Mouse (Mus musculus): Measurements from ENCODE around the gene 2410004P03Rik. TPM values are rescaled to one million over a fixed set of nuclear protein-coding genes. Genes with fewer than 3 reads are reported as not detected.

2410004P03Rik gene
- total RNA-seq, 2 experiments from 2014 or later: not detected

Other genes starting within 250 kb of the 2410004P03Rik start
- 10 to 100 TPM; 43.7 to 54.7 TPM for gene Greb1, start 210.8 kb downstream of the 2410004P03Rik start, total RNA-seq (2021)
- 10 to 100 TPM; 39.5 to 41.5 TPM for gene E2f6, start 200.8 kb downstream of the 2410004P03Rik start, total RNA-seq (2021)
- 10 to 100 TPM; 71.8 to 77.7 TPM for gene Rock2, start 116.8 kb downstream of the 2410004P03Rik start, total RNA-seq (2021)
- 10 to 100 TPM; 10.7 to 11.4 TPM for gene Pqlc3, start 11.3 kb downstream of the 2410004P03Rik start, total RNA-seq (2021)
- gene Kcnf1, start 165.2 kb upstream of the 2410004P03Rik start, total RNA-seq (2021): under 1 TPM; 0.33 to 0.51 TPM